Mouse (Mus musculus): ENCODE data around the gene Zcchc10. TPM values are rescaled to one million over a fixed set of nuclear protein-coding genes. Genes with fewer than 3 reads are reported as not detected.

Gene Zcchc10
- polyA plus RNA-seq, 1 experiment from 2014 or later = 18.6 TPM

Other genes with a start within 250 kb of the Zcchc10 start
- 85.8 and 86.5 TPM in 2 replicates for gene Hspa4, start 24.2 kb upstream of the Zcchc10 start, polyA plus RNA-seq (2014; fragmentation: Nextera tagmentation; extraction: Ambion mirVana)
- gene Aff4, start 26.2 kb downstream of the Zcchc10 start, polyA plus RNA-seq (2014; fragmentation: Nextera tagmentation; extraction: Ambion mirVana) = 50.8 and 59.7 TPM in 2 replicates
- not detected in 2 replicates for gene Leap2, start 98.5 kb downstream of the Zcchc10 start, polyA plus RNA-seq (2014; fragmentation: Nextera tagmentation; extraction: Ambion mirVana)
- 592 and 683 TPM in 2 replicates for gene Uqcrq, start 106.2 kb downstream of the Zcchc10 start, polyA plus RNA-seq (2014; fragmentation: Nextera tagmentation; extraction: Ambion mirVana)
- 1.2 and 2.7 TPM in 2 replicates for gene Gdf9, start 106.3 kb downstream of the Zcchc10 start, polyA plus RNA-seq (2014; fragmentation: Nextera tagmentation; extraction: Ambion mirVana)
- gene Gm10447, start 132.4 kb downstream of the Zcchc10 start, polyA plus RNA-seq (2014; fragmentation: Nextera tagmentation; extraction: Ambion mirVana) = not detected in 2 replicates
- gene Shroom1, start 132.5 kb downstream of the Zcchc10 start, polyA plus RNA-seq (2014; fragmentation: Nextera tagmentation; extraction: Ambion mirVana) = 2.9 and 4.0 TPM in 2 replicates
- gene Gm9837, start 145.8 kb downstream of the Zcchc10 start, polyA plus RNA-seq (2014; fragmentation: Nextera tagmentation; extraction: Ambion mirVana) = not detected in 2 replicates
- gene Gm9945, start 155.5 kb downstream of the Zcchc10 start, polyA plus RNA-seq (2014; fragmentation: Nextera tagmentation; extraction: Ambion mirVana) = not detected in 2 replicates
- gene Sowaha, start 155.6 kb downstream of the Zcchc10 start, polyA plus RNA-seq (2014; fragmentation: Nextera tagmentation; extraction: Ambion mirVana) = 1.00 and 1.0 TPM in 2 replicates
- gene Sept8, start 194.6 kb downstream of the Zcchc10 start, polyA plus RNA-seq (2014; fragmentation: Nextera tagmentation; extraction: Ambion mirVana) = 42.2 and 46.6 TPM in 2 replicates
- gene Kif3a, start 242.7 kb downstream of the Zcchc10 start, polyA plus RNA-seq (2014; fragmentation: Nextera tagmentation; extraction: Ambion mirVana) = 75.4 and 77.0 TPM in 2 replicates